Mouse (Mus musculus) splenic B cell, adult 2 months (primary cell): ENCODE measurements at regions not wholly inside any gene's neighbourhood (a gene's known extent, or its start where the extent isn't known, plus 50 kb on each side); places are given as distances from the start of the nearest gene placed in this dataset.
A peak's percentile ranks its signal among the peaks of the same experiment; 100 is the strongest.

Source experiments
- DNase-seq: peaks from one replicate; pipeline ENCODE4 v3.0.0-alpha.2; 2011; ENCODE audit warnings: low read depth, low spot score
- H3K27me3 ChIP-seq: 2 replicates; pipeline ENCODE4 v1.6.1; 2012; ENCODE audit warnings: mild to moderate bottlenecking, low read length, moderate library complexity, mixed read lengths; ENCODE audit not compliant: control insufficient read depth, poor library complexity, insufficient read depth, severe bottlenecking
- H3K36me3 ChIP-seq: 2 replicates; pipeline ENCODE4 v1.6.1; 2012; ENCODE audit warnings: mild to moderate bottlenecking, low read length, moderate library complexity, mixed read lengths; ENCODE audit not compliant: control insufficient read depth, poor library complexity, insufficient read depth, severe bottlenecking

- DNase-seq, result peak; percentile 29
- Histone ChIP-seq H3K36me3 (no peaks in the 10 kb centered on the region), H3K27me3 (no peaks in the 10 kb centered on the region)
Measured at GRCm38 (mm10) chr1:83727215-83727614, 319.2 kb upstream of the Sphkap start.

DNA sequence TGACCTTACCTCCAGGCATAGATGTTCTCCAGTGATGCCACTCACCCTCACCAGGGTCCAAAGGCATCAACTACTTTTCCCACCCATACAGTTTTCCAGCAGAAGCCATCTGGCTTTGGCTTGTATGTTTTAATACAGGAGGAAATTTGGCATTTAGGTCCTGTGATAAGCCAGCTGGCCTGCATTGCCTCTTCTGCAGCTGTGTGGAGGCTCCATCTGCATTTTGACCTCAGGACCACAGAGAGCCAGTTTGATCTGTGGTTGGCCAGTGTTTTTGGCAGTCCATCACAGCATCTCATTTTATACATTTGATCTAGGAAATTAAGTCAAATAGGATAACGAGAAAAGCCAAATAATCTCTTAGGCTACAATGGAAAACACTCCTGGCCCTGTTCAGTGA, 315.1 kb upstream of the Sphkap start:
- no peaks in the 10 kb centered on the region for H3K36me3 ChIP-seq
- no peak for DNase-seq
- no peaks in the 10 kb centered on the region for H3K27me3 ChIP-seq

DNA sequence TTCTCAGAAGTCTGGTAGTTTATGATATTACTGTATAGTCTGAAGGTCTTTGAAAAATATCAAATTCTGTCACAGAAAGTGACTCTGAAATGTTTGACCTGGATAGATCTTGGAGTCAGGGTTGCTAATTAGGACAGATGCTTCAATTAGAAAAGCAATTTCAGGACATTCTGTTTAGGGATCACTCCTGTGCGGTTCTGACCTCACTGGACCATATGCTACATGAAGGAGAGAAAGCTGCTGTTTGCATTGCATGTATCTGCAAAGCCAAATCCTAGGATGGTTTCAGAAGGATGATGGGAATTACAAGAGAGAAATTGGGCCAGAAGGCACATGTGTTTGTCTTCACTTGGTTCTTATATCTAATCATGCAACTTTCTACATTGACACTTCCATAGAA, 312.2 kb upstream of the Sphkap start:
- H3K36me3 ChIP-seq, result no peaks in the 10 kb centered on the region
- H3K27me3 ChIP-seq, result no peaks in the 10 kb centered on the region
- DNase-seq, result no peak

GRCm38 (mm10) chr1:83717056-83717455, 309.1 kb upstream of the Sphkap start:
- Histone ChIP-seq H3K36me3 (no peaks in the 10 kb centered on the region), H3K27me3 (no peaks in the 10 kb centered on the region)
- no peak for DNase-seq

GRCm38 (mm10) chr1:83701696-83702404, 293.9 kb upstream of the Sphkap start:
- Histone ChIP-seq H3K27me3 (no peaks in the 10 kb centered on the region), H3K36me3 (no peaks in the 10 kb centered on the region)
- DNase-seq, result no peak

- no peaks in the 10 kb centered on the region for H3K27me3 ChIP-seq
- no peaks in the 10 kb centered on the region for H3K36me3 ChIP-seq
- no peak for DNase-seq
Measured at GRCm38 (mm10) chr1:83697422-83697821, 289.4 kb upstream of the Sphkap start.

- H3K36me3 ChIP-seq, result no peaks in the 10 kb centered on the region
- H3K27me3 ChIP-seq, result no peaks in the 10 kb centered on the region
- DNase-seq, result no peak
Measured at GRCm38 (mm10) chr1:83685221-83685620, 277.2 kb upstream of the Sphkap start.

DNA sequence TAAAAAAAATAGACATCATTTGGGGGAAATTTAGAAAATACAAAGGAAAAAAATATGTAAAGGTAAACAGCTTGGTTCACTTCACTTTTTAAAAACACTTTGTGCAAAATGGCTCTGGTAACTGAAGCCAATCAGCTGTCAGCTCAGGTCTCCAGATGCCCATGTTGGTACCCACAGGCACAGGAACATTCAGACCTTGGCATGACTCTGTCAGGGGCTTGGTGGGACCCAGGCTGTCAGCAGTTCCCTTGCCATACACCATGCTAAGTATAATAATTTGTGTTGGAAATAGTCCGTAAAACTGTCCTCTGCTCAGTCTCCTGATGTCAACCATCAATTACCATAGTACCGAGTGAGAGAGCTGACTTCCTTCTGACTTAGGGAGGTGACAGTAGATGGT, 257.3 kb upstream of the Sphkap start:
- Histone ChIP-seq H3K27me3 (no peaks in the 10 kb centered on the region), H3K36me3 (no peaks in the 10 kb centered on the region)
- DNase-seq, result no peak

GRCm38 (mm10) chr1:83661808-83662802, 254.1 kb upstream of the Sphkap start:
- Histone ChIP-seq H3K36me3 (no peaks in the 10 kb centered on the region), H3K27me3 (no peaks in the 10 kb centered on the region)
- DNase-seq, result no peak

DNA sequence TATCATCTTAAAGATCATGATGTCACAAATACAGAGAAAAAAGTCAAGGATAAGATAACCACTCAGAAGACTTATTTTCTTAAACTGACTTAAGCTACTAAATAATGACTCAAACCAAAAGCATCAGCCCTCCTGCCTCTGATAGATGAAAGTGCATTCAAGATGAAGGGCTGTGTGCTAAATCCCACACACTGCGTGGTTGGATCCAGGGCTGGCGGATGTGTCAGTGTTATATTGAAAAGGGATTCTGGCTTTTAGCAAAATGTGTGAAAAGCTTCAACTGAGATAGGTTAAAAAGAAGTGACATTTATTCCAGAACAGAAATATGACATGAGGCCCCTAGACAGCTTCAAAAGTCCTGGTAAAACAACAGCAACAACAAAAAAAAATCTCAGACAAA, 245.7 kb upstream of the Sphkap start:
- H3K27me3 ChIP-seq, result no peaks in the 10 kb centered on the region
- DNase-seq, result no peak
- H3K36me3 ChIP-seq, result no peaks in the 10 kb centered on the region

DNA sequence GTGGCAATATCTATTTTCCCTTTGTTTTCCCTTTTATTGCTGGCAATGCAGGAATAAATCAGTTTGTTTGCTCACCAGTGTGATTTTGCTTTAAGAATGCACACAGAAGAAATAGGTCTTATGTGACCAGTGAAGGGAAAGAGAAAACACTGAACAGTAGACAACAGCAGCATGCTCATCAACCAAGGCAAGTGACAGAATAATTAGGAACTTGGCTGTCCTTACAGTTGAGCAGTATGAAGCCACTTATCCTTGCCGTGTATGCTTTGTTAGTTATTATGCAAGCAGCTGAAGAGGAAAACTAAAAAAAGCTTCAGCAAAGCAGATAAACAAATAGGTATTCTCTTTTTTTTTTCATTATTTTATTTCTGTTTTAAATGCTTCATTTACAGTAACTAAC, 237.6 kb upstream of the Sphkap start:
- Histone ChIP-seq H3K36me3 (no peaks in the 10 kb centered on the region), H3K27me3 (no peaks in the 10 kb centered on the region)
- DNase-seq, result no peak

GRCm38 (mm10) chr1:83642656-83643055, 234.7 kb upstream of the Sphkap start:
- H3K27me3 ChIP-seq, result no peaks in the 10 kb centered on the region

DNA sequence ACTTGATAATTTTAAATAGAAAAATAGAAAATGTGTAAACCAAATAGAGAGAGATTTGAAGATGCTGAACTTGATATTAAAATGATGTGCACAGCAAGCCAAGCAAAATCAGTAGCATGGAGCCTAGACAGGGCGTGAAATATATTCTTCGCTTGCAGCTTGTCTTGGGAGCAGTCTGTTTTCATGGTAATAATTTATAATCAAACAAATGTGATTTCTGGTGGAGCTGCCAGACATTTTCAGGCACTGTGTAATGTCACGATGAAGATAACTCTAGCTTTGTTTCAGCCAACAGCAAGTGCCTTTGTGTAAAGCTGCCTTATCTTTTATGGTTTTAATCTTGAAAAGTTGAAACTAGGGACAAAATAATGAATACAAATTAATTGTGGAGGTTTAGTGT, 228.1 kb upstream of the Sphkap start:
- Histone ChIP-seq H3K36me3 (no peaks in the 10 kb centered on the region), H3K27me3 (no peaks in the 10 kb centered on the region; the same call in 1 of the 2 replicates)
- DNase-seq, result no peak

More at GRCm38 (mm10) chr1:83642656-83643055, 234.7 kb upstream of the Sphkap start:
- no peaks in the 10 kb centered on the region for H3K36me3 ChIP-seq
- DNase-seq, result no peak

- Histone ChIP-seq H3K36me3 (no peaks in the 10 kb centered on the region), H3K27me3 (no peaks in the 10 kb centered on the region; the same call in 1 of the 2 replicates)
- DNase-seq, result no peak
Measured at GRCm38 (mm10) chr1:83631798-83632197, 223.8 kb upstream of the Sphkap start.

DNA sequence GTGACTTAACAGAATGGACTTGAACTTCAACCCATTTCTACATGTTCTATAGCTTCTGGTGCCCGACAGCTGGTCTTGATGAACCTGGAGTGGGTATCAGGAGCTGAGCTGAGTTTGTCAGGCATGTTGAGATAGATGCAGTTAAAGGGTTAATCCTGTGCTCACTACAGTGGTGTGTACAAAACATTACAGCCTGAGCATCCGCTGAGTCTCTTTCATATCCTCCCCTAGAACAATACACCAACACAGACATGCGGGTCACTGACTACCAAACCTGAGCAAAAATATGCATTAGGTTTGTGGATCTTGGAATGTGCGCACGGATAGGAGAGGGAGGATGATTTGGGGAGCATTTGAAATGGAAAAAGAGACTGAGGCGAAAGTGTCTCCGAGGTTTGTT, 223.4 kb upstream of the Sphkap start:
- DNase-seq, result no peak
- Histone ChIP-seq H3K36me3 (no peaks in the 10 kb centered on the region), H3K27me3 (no peaks in the 10 kb centered on the region; the same call in 1 of the 2 replicates)
